Comparison of ENCODE assay signal across 11 mouse cellular contexts in the genomic region with DNA sequence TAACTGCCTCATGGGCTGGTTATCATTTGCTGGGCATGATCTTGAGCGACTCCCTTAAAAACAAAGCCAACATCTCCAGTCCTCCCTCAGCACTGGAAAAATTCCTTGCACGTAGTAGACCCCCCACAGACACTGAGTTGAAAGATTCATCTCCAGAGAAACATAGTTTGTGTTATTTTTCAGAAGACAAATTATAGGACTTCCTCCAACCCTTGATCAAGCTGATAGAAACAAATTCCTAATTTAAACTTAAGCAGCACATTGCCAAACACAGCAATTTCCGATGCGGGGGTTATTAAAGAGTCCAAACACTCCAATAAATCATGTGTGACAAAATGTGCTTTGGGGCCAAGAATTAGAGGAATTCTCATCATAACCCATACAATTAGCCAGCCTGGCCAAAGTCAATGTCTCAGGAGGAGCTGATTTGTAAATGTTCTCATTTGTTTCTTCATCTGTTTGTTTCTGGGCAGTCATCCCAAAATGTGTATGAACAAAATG.
A peak's percentile ranks its signal among the peaks of the same experiment; 100 is the strongest.
DNase-seq lines count a peak whose midpoint lies in the region; ATAC-seq and TF ChIP-seq lines count a peak whose summit lies in the region.
"Had no signal": no experiment of that assay in that cellular context is flagged by ENCODE, and none has a peak within 500 bp of the region (broad histone marks: within the 10 kb centered on the region; RNA-seq: fewer than 3 reads in every experiment).

No protein-coding gene starts in this region.

- H3K9me3 ChIP-seq in intestine, embryonic 15.5 days: no peaks in the 10 kb centered on the region
- H3K9me3 ChIP-seq in intestine, postnatal 0 days (ENCODE audit: control insufficient read depth): no peaks in the 10 kb centered on the region
- H3K9me3 ChIP-seq in intestine, embryonic 16.5 days (ENCODE audit: control insufficient read depth, low read length): no peaks in the 10 kb centered on the region
- H3K9me3 ChIP-seq: forebrain, embryonic 12.5 days; midbrain, embryonic 15.5 days had no signal

- 28% methylated on average over 4 of the region's 4 CpGs for WGBS in intestine, embryonic 15.5 days
- 41% methylated on average over 4 of the region's 4 CpGs for WGBS in intestine, postnatal 0 days
- 38% methylated on average over 4 of the region's 4 CpGs for WGBS in intestine, embryonic 16.5 days

- H3K4me3 ChIP-seq in intestine, embryonic 15.5 days (replicated peaks): no peak overlapping the region
- H3K4me3 ChIP-seq in intestine, postnatal 0 days (ENCODE audit: low read depth, low read length): no peak overlapping the region
- H3K4me3 ChIP-seq in intestine, embryonic 16.5 days (ENCODE audit: low read length): no peak overlapping the region
- H3K4me3 ChIP-seq: forebrain, embryonic 12.5 days; midbrain, embryonic 15.5 days had no signal

- H3K27ac ChIP-seq in intestine, embryonic 15.5 days: no peak overlapping the region
- no peak overlapping the region for H3K27ac ChIP-seq in intestine, postnatal 0 days (ENCODE audit: low read depth, low read length)
- no peak overlapping the region for H3K27ac ChIP-seq in intestine, embryonic 16.5 days (ENCODE audit: low read length)
- H3K27ac ChIP-seq: forebrain, embryonic 12.5 days; midbrain, embryonic 15.5 days had no signal

- no peaks in the 10 kb centered on the region for H3K36me3 ChIP-seq in intestine, embryonic 15.5 days
- no peaks in the 10 kb centered on the region for H3K36me3 ChIP-seq in intestine, postnatal 0 days (ENCODE audit: control insufficient read depth, insufficient read depth)
- H3K36me3 ChIP-seq in intestine, embryonic 16.5 days (ENCODE audit: control insufficient read depth, insufficient read depth, low read length): no peaks in the 10 kb centered on the region
- H3K36me3 ChIP-seq: forebrain, embryonic 12.5 days; midbrain, embryonic 15.5 days had no signal

- TF ChIP-seq CTCF in intestine, postnatal 0 days (IDR thresholded peaks at IDR 0.05; ENCODE audit: low read depth): no peak

- no peaks in the 10 kb centered on the region for H3K27me3 ChIP-seq in intestine, embryonic 15.5 days (replicated peaks)
- H3K27me3 ChIP-seq in intestine, postnatal 0 days (replicated peaks; ENCODE audit: control insufficient read depth, insufficient read depth, low read length): no peaks in the 10 kb centered on the region
- no peaks in the 10 kb centered on the region for H3K27me3 ChIP-seq in intestine, embryonic 16.5 days (replicated peaks; ENCODE audit: control insufficient read depth, insufficient read depth, low read length)
- H3K27me3 ChIP-seq: forebrain, embryonic 12.5 days; midbrain, embryonic 15.5 days had no signal

- 0 out of 2 replicates have a peak, but pooled peaks cover 4% of the 10 kb centered on the region for H3K4me1 ChIP-seq in intestine, embryonic 15.5 days (replicated peaks)
- no peaks in the 10 kb centered on the region for H3K4me1 ChIP-seq in intestine, postnatal 0 days (replicated peaks; ENCODE audit: control insufficient read depth, insufficient read depth, low read length)
- no peaks in the 10 kb centered on the region for H3K4me1 ChIP-seq in intestine, embryonic 16.5 days (ENCODE audit: control insufficient read depth, insufficient read depth, low read length)
- H3K4me1 ChIP-seq: forebrain, embryonic 12.5 days; midbrain, embryonic 15.5 days had no signal

- ATAC-seq in intestine, embryonic 15.5 days: peak; percentile 84
- ATAC-seq in intestine, postnatal 0 days: no peak
- ATAC-seq in intestine, embryonic 16.5 days: peak; percentile 83
- ATAC-seq: midbrain, embryonic 15.5 days had no signal

- H3K4me2 ChIP-seq in intestine, embryonic 15.5 days (replicated peaks): no peak overlapping the region
- H3K4me2 ChIP-seq in intestine, postnatal 0 days (replicated peaks; ENCODE audit: low read depth): no peak overlapping the region
- H3K4me2 ChIP-seq in intestine, embryonic 16.5 days (ENCODE audit: low read depth, low read length): no peak overlapping the region
- H3K4me2 ChIP-seq: forebrain, embryonic 12.5 days; midbrain, embryonic 15.5 days had no signal

- DNase-seq in adipocyte (ENCODE audit: low spot score): peak; percentile 67
- peak; percentile 20 for DNase-seq in lung, postnatal 14 days
- DNase-seq in gastrocnemius, postnatal 10 days: no peak
- no peak for DNase-seq in neural tube, embryonic 10.5 days (ENCODE audit: extremely low spot score, low spot score)
- DNase-seq: cerebellum, adult 8-10 months; gastrocnemius, postnatal 36 days had no signal

- no peak overlapping the region for H3K9ac ChIP-seq in intestine, embryonic 15.5 days
- H3K9ac ChIP-seq in intestine, postnatal 0 days (ENCODE audit: low read depth, low read length): no peak overlapping the region
- H3K9ac ChIP-seq in intestine, embryonic 16.5 days (ENCODE audit: low read depth, low read length): no peak overlapping the region
- H3K9ac ChIP-seq: forebrain, embryonic 12.5 days; midbrain, embryonic 15.5 days had no signal

Comparison
In these comparisons a context has a peak if more than half of its experiments do, and no peak if none do; other contexts are left out.
1. DNase-seq: peak in adipocyte (single experiment) and lung, postnatal 14 days (single experiment); none in gastrocnemius, postnatal 10 days (single experiment) and neural tube, embryonic 10.5 days (single experiment).